Mouse (Mus musculus): Measurements from ENCODE around the gene Gm49358.

DNA sequence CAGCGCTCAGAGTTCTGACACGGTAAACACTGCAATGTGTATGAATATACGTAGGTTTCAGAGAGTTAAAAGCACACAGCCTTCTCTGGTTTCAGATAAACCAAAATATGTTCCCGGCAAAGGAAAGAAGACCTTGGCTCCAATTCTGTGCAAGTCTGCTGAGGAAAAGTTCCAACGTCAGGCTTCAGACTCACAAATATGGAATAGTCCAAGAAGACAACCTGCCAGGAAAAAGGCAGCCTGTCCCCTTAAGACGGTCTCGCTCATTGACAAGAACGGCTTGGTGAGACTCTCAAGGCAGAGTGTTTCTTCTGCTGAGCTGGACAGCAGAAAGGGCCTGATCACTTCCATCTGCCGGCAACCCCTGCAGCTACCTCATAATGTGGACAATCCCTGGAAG, 12.5 kb downstream of the Gm49358 start:
- no peak for TF ChIP-seq CTCF (IDR thresholded peaks at IDR 0.05; ENCODE audit: extremely low read depth, insufficient read depth, insufficient read length, insufficient replicate concordance)
- no peak for TF ChIP-seq POLR2A (IDR thresholded peaks at IDR 0.05; ENCODE audit: low read depth, low read length)
